Mouse (Mus musculus) hindbrain, embryonic 10.5 days (tissue): ENCODE measurements at regions not wholly inside any gene's neighbourhood (a gene's known extent, or its start where the extent isn't known, plus 50 kb on each side); places are given as distances from the start of the nearest gene placed in this dataset.
A peak's percentile ranks its signal among the peaks of the same experiment; 100 is the strongest.

ENCODE experiments used
- DNase-seq: peaks from one replicate; pipeline ENCODE4 v3.0.0-alpha.2; 2017; ENCODE audit warnings: low spot score
- H3K27ac ChIP-seq: fragments of 300-500 bp; sonication (generic); 2 replicates; pipeline ENCODE4 v1.5.1; 2016; ENCODE audit warnings: mild to moderate bottlenecking, moderate library complexity
- H3K27me3 ChIP-seq: fragments of 300-500 bp; sonication (generic); 2 replicates; pipeline ENCODE4 v1.6.1; 2016; ENCODE audit warnings: mild to moderate bottlenecking; ENCODE audit not compliant: poor library complexity, insufficient read depth, severe bottlenecking
- H3K36me3 ChIP-seq: fragments of 300-500 bp; sonication (generic); 2 replicates; pipeline ENCODE4 v1.6.1; 2016; ENCODE audit warnings: mild to moderate bottlenecking, moderate library complexity
- H3K4me1 ChIP-seq: fragments of 300-500 bp; sonication (generic); replicated peaks from 2 replicates; pipeline ENCODE4 v1.6.1; 2016; ENCODE audit warnings: mild to moderate bottlenecking
- H3K4me3 ChIP-seq: fragments of 300-500 bp; sonication (generic); 2 replicates; pipeline ENCODE4 v1.5.1; 2016; ENCODE audit warnings: mild to moderate bottlenecking, moderate library complexity
- H3K9me3 ChIP-seq: fragments of 300-500 bp; sonication (generic); 2 replicates; pipeline ENCODE4 v1.6.1; 2016; ENCODE audit warnings: mild to moderate bottlenecking, moderate library complexity
- WGBS: fragments of 180-500 bp; shearing (Covaris S2); methylation state at CpG from one replicate; pipeline ENCODE4 v1.1.7; 2016; 5-methylcytosine and 5-hydroxymethylcytosine counted together

DNA sequence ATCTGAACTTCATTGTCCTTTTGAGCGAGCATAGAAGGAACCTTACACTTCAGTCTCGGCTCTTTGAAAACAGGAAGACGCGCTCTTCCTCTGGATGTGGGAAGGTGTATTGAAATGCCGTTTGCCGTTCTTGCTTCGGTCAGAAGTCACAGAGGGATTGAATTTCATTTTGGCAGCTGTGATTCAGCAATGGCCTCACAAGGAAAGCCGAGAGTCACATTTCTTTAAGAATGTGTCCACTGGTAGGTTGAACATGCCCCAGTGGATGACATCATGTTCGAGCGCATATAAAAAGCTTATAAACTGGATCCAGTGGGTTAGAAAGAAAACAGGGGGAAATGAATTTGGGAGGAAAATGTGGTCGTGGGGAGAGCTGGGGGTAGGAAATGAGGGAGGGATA, 1579.6 kb upstream of the Gulo start:
- no peak for DNase-seq
- no peak overlapping the region for H3K4me3 ChIP-seq
- peaks cover 4% of the 10 kb centered on the region; the same call in 1 of the 2 replicates for H3K4me1 ChIP-seq
- H3K27ac ChIP-seq: no peak overlapping the region
- no peaks in the 10 kb centered on the region for H3K9me3 ChIP-seq
- WGBS: 80% methylated on average over 11 of the region's 11 CpGs
- no peaks in the 10 kb centered on the region for H3K36me3 ChIP-seq
- H3K27me3 ChIP-seq: no peaks in the 10 kb centered on the region

DNA sequence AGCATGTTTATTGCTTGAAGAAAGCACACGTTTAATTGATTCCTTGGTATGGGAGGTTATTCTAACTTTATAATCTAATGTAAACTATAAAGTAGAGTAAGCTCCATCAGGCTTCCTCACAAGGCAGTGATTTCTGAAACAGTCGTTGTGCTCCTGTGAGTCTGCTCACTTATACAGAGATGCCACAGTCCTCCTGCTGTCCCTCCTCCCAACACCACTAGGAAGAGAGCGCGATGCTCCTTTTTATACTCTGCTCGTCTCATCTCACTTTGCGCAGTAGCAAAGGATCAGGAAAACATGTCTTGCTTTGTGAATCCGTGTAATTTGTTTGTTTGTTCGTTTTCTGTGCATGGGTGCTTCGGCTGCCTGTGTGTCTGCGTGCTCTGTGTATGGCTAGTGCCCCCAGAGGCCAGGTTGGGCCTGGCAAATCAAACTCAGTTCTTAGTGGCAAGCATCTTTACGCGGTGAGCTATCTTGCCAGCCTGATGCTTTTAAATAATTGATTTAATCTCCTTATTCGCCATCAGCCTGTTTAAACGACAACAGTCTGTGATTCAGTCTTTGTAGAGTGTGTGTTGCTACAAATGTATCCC, 1575.5 kb upstream of the Gulo start:
- no peaks in the 10 kb centered on the region for H3K9me3 ChIP-seq
- H3K4me1 ChIP-seq: 0 out of 2 replicates have a peak, but pooled peaks cover 3% of the 10 kb centered on the region
- H3K27me3 ChIP-seq: no peaks in the 10 kb centered on the region
- no peaks in the 10 kb centered on the region for H3K36me3 ChIP-seq
- H3K27ac ChIP-seq: no peak overlapping the region
- no peak for DNase-seq
- WGBS: 61% methylated on average over 14 of the region's 14 CpGs
- no peak overlapping the region for H3K4me3 ChIP-seq

DNA sequence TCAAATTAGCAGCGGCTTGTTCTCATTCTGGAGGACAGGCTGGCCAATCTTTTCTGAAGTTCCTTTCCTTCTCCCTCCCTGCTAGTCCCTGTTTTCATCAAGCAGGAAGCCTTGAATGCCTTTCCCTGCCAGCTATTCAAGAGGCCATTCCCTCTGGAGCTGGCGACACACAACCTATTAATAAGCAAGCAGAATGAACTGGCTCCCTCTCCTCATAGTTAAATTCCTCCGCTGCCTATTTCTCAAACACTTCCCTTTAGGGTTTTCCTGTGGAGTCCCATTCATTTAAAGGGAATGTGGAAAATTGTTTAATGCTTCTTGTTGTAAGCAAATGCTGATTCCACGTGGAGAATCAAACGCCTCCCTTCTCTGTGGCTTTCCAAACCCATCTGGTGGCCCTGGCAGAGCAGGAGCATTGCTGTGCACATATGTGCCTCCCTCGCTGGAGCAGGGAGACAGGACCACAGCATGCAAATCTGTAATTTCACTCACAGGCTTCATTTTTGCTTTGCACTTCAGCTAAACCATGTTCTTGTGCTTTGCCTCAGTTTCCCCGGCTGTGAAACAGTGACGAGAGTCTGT, 1573.3 kb upstream of the Gulo start:
- no peak for DNase-seq
- Histone ChIP-seq H3K4me1 (0 out of 2 replicates have a peak, but pooled peaks cover 3% of the 10 kb centered on the region), H3K4me3 (no peak overlapping the region), H3K36me3 (no peaks in the 10 kb centered on the region), H3K9me3 (0 out of 2 replicates have a peak, but pooled peaks cover 5% of the 10 kb centered on the region), H3K27ac (no peak overlapping the region), H3K27me3 (no peaks in the 10 kb centered on the region)
- 82% methylated on average over 8 of the region's 8 CpGs for WGBS

DNA sequence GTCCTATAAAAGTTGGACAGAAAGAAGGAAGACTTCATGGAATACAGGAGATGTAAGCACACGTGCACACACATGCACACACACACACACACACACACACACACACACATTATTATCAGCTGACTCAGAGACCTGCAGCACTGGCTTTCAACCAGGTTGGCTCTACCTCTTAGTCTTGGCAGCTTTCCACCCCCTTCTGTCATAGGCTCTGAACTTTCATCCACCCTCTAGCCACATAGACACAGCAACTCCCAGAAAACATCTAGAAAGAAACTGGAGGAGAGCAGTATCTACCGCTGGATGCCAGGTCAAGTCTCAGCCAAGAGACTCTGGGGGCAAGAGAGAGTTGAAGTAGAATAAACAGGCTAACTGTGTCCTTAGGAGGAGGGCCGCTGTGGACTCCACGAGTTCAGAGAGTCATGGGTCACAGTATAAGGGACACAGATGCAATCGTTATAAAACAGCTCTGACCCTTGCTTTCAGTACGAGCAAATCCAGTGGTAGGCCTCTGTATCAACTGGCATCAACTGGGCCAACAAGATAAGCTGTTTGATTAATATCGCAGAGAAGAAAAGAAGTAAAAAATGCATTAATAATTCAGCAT, 1565.4 kb upstream of the Gulo start:
- no peak for DNase-seq
- Histone ChIP-seq H3K27ac (no peak overlapping the region), H3K9me3 (0 out of 2 replicates have a peak, but pooled peaks cover 5% of the 10 kb centered on the region), H3K36me3 (no peaks in the 10 kb centered on the region), H3K4me1 (peaks cover 17% of the 10 kb centered on the region), H3K4me3 (no peak overlapping the region), H3K27me3 (peaks cover 49% of the 10 kb centered on the region)
- 77% methylated on average over 7 of the region's 7 CpGs for WGBS

DNA sequence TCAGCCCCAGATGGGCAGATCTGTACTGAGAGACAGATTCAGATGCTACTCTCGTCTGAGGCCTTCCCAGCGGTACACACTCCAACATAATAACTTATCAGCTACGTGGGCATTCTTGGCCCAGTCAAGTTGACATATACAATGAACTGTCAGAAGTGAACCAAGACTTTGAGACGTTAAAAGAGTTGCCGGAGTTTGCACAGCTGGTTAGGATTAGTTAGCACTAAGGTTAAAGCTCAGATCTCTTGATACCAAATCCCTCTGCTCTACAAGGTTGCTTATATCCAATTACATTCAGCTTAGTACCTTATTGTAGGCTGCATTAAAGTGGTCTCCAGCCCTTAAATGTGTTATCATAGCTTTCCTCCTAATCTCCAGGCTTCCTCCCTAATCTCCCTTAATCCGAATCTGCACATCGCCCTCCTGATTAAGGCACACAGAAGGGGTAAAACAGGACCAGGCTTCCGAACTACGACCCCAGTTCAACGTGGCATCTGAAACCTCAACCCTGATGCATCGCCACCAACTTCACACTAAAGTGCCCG, 1564.5 kb upstream of the Gulo start:
- Histone ChIP-seq H3K4me1 (peaks cover 26% of the 10 kb centered on the region), H3K36me3 (no peaks in the 10 kb centered on the region), H3K27me3 (peaks cover 56% of the 10 kb centered on the region), H3K9me3 (no peaks in the 10 kb centered on the region), H3K27ac (no peak overlapping the region), H3K4me3 (no peak overlapping the region)
- DNase-seq: no peak
- 65% methylated on average over 12 of the region's 12 CpGs for WGBS

DNA sequence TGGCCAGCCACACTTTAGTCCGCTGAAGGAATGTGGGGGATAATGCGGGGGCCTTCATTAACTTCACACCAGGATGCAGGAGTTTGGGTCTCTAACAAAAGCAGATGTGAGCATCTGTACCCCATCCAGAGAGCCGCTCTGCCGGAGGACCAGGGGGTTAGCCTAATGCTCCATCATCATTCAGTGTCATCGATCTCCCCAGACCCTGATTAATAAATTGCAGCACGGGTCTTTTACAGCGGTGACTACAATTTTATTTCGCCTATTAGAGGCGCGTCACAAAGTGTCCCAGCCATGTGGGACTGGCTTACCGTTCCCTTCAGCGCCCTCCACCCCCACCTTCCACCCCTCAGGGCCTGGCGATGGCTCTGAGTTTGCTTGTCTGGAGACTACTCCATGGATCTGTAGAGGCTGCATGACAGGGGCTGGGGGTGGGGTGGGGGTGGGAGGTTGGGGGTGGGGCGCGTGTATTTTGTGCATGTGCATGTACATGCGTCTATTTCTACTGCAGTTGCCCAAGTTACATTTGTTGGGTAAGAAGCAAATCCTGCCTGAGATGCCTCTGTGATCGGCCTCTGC, 1560.8 kb upstream of the Gulo start:
- no peak overlapping the region for H3K4me3 ChIP-seq
- H3K4me1 ChIP-seq: peaks cover 34% of the 10 kb centered on the region
- H3K27me3 ChIP-seq: peaks cover 86% of the 10 kb centered on the region
- DNase-seq: peak; percentile 47
- H3K9me3 ChIP-seq: no peaks in the 10 kb centered on the region
- WGBS: 42% methylated on average over 17 of the region's 17 CpGs
- H3K36me3 ChIP-seq: no peaks in the 10 kb centered on the region
- H3K27ac ChIP-seq: no peak overlapping the region; the same call in 1 of the 2 replicates

DNA sequence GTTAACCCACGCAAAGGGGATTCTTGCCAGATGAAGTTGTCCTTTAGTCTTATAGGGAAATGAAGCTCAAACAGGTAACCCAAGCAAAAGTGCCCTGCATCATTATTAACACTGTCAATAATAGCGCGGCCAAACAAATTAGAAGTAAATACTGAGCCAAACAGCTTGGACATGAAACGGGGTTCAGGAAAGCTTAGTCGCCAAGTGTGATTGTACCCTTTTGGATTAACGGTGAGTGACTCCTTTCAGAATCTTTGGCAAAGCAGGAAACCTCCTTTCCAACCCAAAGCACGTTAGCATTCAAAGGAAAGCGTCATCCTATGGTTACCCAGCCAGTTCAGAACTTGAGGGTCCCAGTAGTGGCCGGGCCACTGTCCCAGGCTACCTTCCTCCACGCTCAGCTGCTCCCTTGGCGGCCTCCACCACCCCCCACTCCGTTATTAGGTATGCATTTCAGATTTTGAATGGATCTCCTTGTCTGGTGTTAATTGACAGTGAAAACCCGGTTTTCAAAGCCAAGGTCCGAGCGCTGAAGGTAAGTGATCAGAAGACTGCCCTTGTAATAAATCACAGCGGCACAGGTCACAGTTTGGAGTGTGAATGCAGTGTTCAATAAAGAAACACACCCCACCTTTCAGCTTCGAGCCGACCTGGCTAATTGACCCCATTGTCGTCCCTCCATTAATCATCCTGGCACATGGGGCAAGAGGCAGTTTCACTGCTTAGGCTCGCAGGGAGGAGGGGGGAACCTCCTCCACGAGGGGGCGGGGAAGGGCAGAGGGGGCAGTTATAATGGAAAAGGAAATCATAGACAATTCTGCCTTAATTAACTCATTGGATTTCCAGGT, 1560.1 kb upstream of the Gulo start:
- Histone ChIP-seq H3K36me3 (no peaks in the 10 kb centered on the region), H3K4me3 (no peak overlapping the region), H3K9me3 (no peaks in the 10 kb centered on the region), H3K27me3 (peaks cover 88% of the 10 kb centered on the region), H3K4me1 (peaks cover 34% of the 10 kb centered on the region), H3K27ac (no peak overlapping the region)
- peak; percentile 69 for DNase-seq
- WGBS: 32% methylated on average over 22 of the region's 22 CpGs

DNA sequence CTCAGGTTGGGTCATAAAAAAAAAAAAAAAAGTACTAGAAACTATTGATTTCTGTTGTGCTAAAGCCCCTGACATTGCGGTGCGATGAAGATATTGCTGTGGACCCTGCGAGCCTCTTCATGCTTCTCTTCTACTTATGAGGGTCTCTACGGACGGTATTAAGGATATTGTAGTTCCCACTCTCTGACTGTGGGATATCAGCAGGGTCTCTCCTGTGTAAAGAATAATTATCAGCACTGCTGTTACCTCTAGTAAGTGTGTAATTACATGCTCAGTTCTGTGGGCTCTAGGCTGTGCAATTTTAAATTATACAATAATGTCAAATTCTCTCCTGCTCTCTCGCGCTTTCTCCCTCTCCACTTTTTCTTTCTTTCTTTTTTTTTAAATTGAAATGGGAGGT, 1545.9 kb upstream of the Gulo start:
- Histone ChIP-seq H3K4me3 (no peak overlapping the region), H3K27ac (no peak overlapping the region), H3K4me1 (peaks cover 11% of the 10 kb centered on the region), H3K9me3 (no peaks in the 10 kb centered on the region), H3K27me3 (peaks cover 18% of the 10 kb centered on the region), H3K36me3 (no peaks in the 10 kb centered on the region)
- WGBS: 91% methylated on average over 7 of the region's 7 CpGs
- no peak for DNase-seq

DNA sequence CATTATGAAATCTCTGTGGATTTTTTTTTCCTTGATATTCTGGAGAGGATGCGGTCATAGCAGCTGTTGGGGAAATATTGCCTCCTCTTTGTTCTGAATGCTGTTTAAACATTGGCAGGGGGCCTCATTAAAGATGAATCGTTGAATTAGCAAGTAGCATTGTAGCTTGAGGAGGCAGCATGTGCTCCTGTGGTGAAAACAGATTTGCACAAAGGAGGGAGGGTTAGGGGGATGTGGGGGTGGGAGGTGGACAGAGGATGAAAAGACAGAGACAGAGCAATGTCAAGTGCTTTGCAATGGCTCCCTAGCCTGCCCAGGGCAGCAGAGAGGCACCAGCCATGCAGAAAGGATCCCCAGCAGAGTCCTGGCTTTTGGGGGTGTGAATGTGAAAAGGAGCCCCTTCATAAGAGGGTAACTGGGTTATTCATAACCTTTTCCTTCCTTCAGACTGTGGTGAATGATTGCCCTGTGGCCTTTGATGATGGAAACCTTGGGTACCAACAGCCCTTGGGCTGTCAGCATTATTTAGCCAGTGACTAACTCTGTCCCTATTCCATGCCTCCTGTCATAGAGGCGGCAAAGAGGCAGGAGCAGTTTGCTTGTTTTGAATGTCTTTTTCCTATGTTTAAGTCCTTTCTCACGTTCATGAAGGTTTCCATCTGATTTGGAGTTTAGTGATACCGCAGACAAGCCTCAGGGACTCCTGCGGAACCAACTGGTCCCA, 1541.6 kb upstream of the Gulo start:
- Histone ChIP-seq H3K4me1 (peaks cover 11% of the 10 kb centered on the region), H3K36me3 (no peaks in the 10 kb centered on the region), H3K27me3 (peaks cover 18% of the 10 kb centered on the region), H3K4me3 (no peak overlapping the region), H3K9me3 (peaks cover 10% of the 10 kb centered on the region), H3K27ac (peak overlapping the region; percentile 57)
- DNase-seq: no peak
- 62% methylated on average over 6 of the region's 6 CpGs for WGBS

DNA sequence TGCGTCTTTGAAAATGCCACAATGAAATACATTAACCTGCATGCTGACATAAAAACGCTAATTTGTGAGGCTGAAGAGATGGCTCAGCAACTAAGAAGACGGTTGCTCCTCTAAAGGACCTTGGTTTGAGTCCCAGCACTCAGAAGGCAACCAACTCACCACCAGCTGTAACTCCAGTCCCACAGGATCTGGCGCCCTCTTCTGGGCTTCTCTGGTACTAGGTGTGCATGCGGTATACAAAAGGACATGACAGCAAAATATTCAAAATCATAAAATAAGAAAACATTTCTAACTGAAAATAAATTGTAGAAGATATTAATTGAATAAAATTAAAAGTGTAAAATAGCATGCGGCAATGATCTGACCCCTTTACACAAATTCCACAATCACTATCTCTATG, 1539.7 kb upstream of the Gulo start:
- Histone ChIP-seq H3K9me3 (peaks cover 16% of the 10 kb centered on the region), H3K4me3 (no peak overlapping the region), H3K4me1 (peaks cover 11% of the 10 kb centered on the region), H3K27ac (no peak overlapping the region), H3K27me3 (peaks cover 18% of the 10 kb centered on the region), H3K36me3 (no peaks in the 10 kb centered on the region)
- 86% methylated on average over 6 of the region's 6 CpGs for WGBS
- DNase-seq: no peak

DNA sequence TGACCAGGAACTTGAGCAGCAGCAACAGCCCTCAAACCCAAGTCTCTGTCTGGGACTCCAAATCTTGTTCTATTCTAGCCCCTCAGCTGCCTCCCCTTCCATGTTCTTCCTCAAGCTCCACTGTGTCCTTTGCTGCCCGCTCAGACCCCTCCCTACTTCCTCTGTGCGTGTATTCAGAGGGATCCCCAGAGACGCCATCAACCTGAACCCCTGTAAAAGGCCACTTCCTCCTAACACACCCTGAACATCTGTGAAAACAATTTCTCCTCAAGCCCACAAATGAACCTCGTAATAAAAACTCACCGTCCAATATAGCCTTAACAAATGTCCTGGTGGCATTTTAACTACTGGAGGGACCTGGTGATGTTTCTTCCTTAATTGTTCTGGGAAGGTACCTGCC, 1536.0 kb upstream of the Gulo start:
- no peak overlapping the region for H3K27ac ChIP-seq
- no peak overlapping the region for H3K4me3 ChIP-seq
- DNase-seq: no peak
- no peaks in the 10 kb centered on the region for H3K27me3 ChIP-seq
- H3K9me3 ChIP-seq: peaks cover 25% of the 10 kb centered on the region
- no peaks in the 10 kb centered on the region for H3K36me3 ChIP-seq
- H3K4me1 ChIP-seq: peaks cover 10% of the 10 kb centered on the region
- 69% methylated on average over 5 of the region's 5 CpGs for WGBS

DNA sequence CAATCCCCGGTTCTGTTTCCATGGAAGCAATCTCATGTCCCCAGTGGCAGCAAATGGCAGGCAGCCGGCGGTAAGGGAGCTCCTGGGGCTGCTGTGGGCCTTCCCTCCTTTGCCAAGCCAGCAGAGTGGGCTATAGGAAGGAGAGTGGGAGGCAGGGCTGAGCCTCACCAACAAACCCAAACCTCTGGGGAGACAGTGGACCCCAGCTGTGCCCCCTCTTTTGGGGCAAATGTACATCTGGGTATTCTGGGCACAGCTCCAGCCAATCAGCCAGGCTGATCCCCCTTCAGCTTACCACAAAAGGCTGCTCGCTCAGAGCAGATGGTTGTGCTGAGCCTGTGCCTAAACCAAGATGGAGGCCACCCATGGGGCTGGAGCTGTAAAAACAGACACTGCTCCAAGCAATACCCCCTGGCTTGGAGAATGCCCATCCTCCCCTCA, 1532.3 kb upstream of the Gulo start:
- Histone ChIP-seq H3K27me3 (peaks cover 11% of the 10 kb centered on the region; the same call in 1 of the 2 replicates), H3K4me1 (peaks cover 30% of the 10 kb centered on the region), H3K9me3 (peaks cover 15% of the 10 kb centered on the region), H3K4me3 (no peak overlapping the region), H3K36me3 (no peaks in the 10 kb centered on the region), H3K27ac (peak overlapping the region; percentile 81)
- DNase-seq: peak; percentile 36
- 38% methylated on average over 4 of the region's 4 CpGs for WGBS
